In the genomic region with DNA sequence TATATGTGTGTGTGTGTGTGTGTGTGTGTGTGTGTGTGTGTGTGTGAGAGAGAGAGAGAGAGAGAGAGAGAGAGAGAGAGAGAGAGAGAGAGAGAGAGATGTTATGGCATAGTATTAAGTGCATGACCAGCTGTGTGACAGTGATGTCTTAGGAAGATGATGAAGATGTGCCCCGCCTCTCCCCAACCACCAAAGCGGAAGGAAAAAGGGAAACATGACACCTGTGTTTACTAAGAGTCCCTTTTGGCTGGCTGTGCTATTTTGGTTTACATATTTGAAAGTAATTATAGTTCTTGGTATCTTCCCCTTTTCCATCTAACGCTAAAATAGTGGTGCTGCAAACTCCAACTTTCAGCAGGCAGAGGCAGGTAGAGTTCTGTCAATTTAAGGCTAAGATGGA, we compare ENCODE assay signal across 25 mouse cellular contexts. TPM values are rescaled to one million over a fixed set of nuclear protein-coding genes. Genes with fewer than 3 reads are reported as not detected.
DNase-seq lines count a peak whose midpoint lies in the region; ATAC-seq and TF ChIP-seq lines count a peak whose summit lies in the region.
"Had no signal": no experiment of that assay in that cellular context is flagged by ENCODE, and none has a peak within 500 bp of the region (broad histone marks: within the 10 kb centered on the region; RNA-seq: fewer than 3 reads in every experiment).

No protein-coding gene starts in this region.

- TF ChIP-seq CTCF in intestine, postnatal 0 days (IDR thresholded peaks at IDR 0.05; ENCODE audit: low read depth): no peak
- TF ChIP-seq CTCF in CH12.LX (conservative IDR thresholded peaks at IDR 0.05 in 1 of 2, IDR thresholded peaks at IDR 0.05 in 1 of 2; ENCODE audit: low read depth in 2 of 2, low read length in 2 of 2): no peak

- no peak for TF ChIP-seq RAD21 in CH12.LX (IDR thresholded peaks at IDR 0.05; ENCODE audit: low read depth, low read length)

- no peaks in the 10 kb centered on the region for H3K27me3 ChIP-seq in intestine, embryonic 14.5 days (replicated peaks; ENCODE audit: control insufficient read depth, insufficient read depth, low read length)
- no peaks in the 10 kb centered on the region for H3K27me3 ChIP-seq in intestine, postnatal 0 days (replicated peaks; ENCODE audit: control insufficient read depth, insufficient read depth, low read length)
- no peaks in the 10 kb centered on the region for H3K27me3 ChIP-seq in CH12.LX (replicated peaks)
- no peaks in the 10 kb centered on the region for H3K27me3 ChIP-seq in splenic B cell, adult 2 months (ENCODE audit: control insufficient read depth, insufficient read depth, low read length, poor library complexity, severe bottlenecking)
- no peaks in the 10 kb centered on the region for H3K27me3 ChIP-seq in embryonic facial prominence, embryonic 10.5 days (replicated peaks; ENCODE audit: low read depth, poor library complexity, severe bottlenecking)
- H3K27me3 ChIP-seq: embryonic facial prominence, embryonic 12.5 days; forebrain, embryonic 13.5 days; forebrain, embryonic 15.5 days had no signal

- peak; percentile 42 for DNase-seq in intestine, embryonic 14.5 days (ENCODE audit: low spot score)
- DNase-seq in A20 (ENCODE audit: low read depth, low spot score) (peak; percentile 91), CH12.LX (ENCODE audit: extremely low read depth) (peak; percentile 82)
- peak; percentile 41 for DNase-seq in splenic B cell, adult 2 months (ENCODE audit: low read depth, low spot score)
- DNase-seq in gastrocnemius, adult 8-10 months (ENCODE audit: low spot score in 2 of 2): no peak
- DNase-seq in retina, postnatal 1 day: no peak
- DNase-seq in embryonic facial prominence, embryonic 10.5 days (ENCODE audit: low spot score): no peak
- DNase-seq: adrenal gland, adult 2 months; adrenal gland, postnatal 10 days; adrenal gland, postnatal 25 days; cerebellum, adult 11 months; cerebellum, adult 18-20 months; cerebellum, adult 8-10 months; cerebellum, adult 9-11 months; cerebellum, postnatal 14 days; cerebellum, postnatal 36 days; embryo, embryonic 11 days; forebrain, postnatal 0 days had no signal

- peaks cover 100% of the 10 kb centered on the region for H3K36me3 ChIP-seq in intestine, embryonic 14.5 days (ENCODE audit: control insufficient read depth, insufficient read depth, low read length)
- H3K36me3 ChIP-seq in intestine, postnatal 0 days (ENCODE audit: control insufficient read depth, insufficient read depth): peaks cover 64% of the 10 kb centered on the region
- H3K36me3 ChIP-seq in CH12.LX (replicated peaks in 1 of 2; ENCODE audit: control insufficient read depth in 1 of 2, insufficient read depth in 1 of 2, low read length in 1 of 2): peaks cover 33 to 79% of the 10 kb centered on the region in 2 experiments
- peaks cover 33% of the 10 kb centered on the region for H3K36me3 ChIP-seq in splenic B cell, adult 2 months (ENCODE audit: control insufficient read depth, insufficient read depth, low read length, poor library complexity, severe bottlenecking)
- H3K36me3 ChIP-seq in embryonic facial prominence, embryonic 10.5 days (replicated peaks): peaks cover 99% of the 10 kb centered on the region

- in situ Hi-C loops in CH12.LX (cut with MboI; ENCODE audit: low pct_ligation_motif_present, low pct_unique_long_range_greater_than_20kb, low sequenced_read_pairs): no loop called here

- H3K4me3 ChIP-seq in intestine, embryonic 14.5 days (ENCODE audit: low read depth, low read length): no peak overlapping the region
- H3K4me3 ChIP-seq in intestine, postnatal 0 days (ENCODE audit: low read depth, low read length): no peak overlapping the region
- no peak overlapping the region for H3K4me3 ChIP-seq in CH12.LX (replicated peaks in 1 of 3; ENCODE audit: low read depth in 2 of 3, low read length in 2 of 3, poor library complexity in 1 of 3)
- no peak overlapping the region for H3K4me3 ChIP-seq in embryonic facial prominence, embryonic 10.5 days
- H3K4me3 ChIP-seq: embryonic facial prominence, embryonic 12.5 days; forebrain, embryonic 13.5 days; forebrain, embryonic 15.5 days had no signal

- no peaks in the 10 kb centered on the region for H3K9me3 ChIP-seq in intestine, embryonic 14.5 days (ENCODE audit: control insufficient read depth, low read length)
- H3K9me3 ChIP-seq in intestine, postnatal 0 days (ENCODE audit: control insufficient read depth): no peaks in the 10 kb centered on the region
- H3K9me3 ChIP-seq in CH12.LX (replicated peaks; ENCODE audit: low read length): no peaks in the 10 kb centered on the region
- no peaks in the 10 kb centered on the region for H3K9me3 ChIP-seq in embryonic facial prominence, embryonic 10.5 days
- H3K9me3 ChIP-seq: embryonic facial prominence, embryonic 12.5 days; forebrain, embryonic 13.5 days; forebrain, embryonic 15.5 days had no signal

- no peak overlapping the region for H3K27ac ChIP-seq in intestine, embryonic 14.5 days (ENCODE audit: low read depth)
- no peak overlapping the region for H3K27ac ChIP-seq in intestine, postnatal 0 days (ENCODE audit: low read depth, low read length)
- peak overlapping the region; percentile 48; the same call in 1 of the 2 replicates for H3K27ac ChIP-seq in CH12.LX (ENCODE audit: insufficient read depth, low read depth)
- no peak overlapping the region for H3K27ac ChIP-seq in embryonic facial prominence, embryonic 10.5 days (replicated peaks)
- H3K27ac ChIP-seq: embryonic facial prominence, embryonic 12.5 days; forebrain, embryonic 13.5 days; forebrain, embryonic 15.5 days had no signal

- no peaks in the 10 kb centered on the region for H3K4me1 ChIP-seq in intestine, embryonic 14.5 days (replicated peaks; ENCODE audit: control insufficient read depth, insufficient read depth, low read length)
- H3K4me1 ChIP-seq in intestine, postnatal 0 days (replicated peaks; ENCODE audit: control insufficient read depth, insufficient read depth, low read length): no peaks in the 10 kb centered on the region
- peaks cover 12 to 59% of the 10 kb centered on the region in 2 experiments for H3K4me1 ChIP-seq in CH12.LX (ENCODE audit: control insufficient read depth in 1 of 2, insufficient read depth in 2 of 2)
- no peaks in the 10 kb centered on the region for H3K4me1 ChIP-seq in embryonic facial prominence, embryonic 10.5 days
- H3K4me1 ChIP-seq: embryonic facial prominence, embryonic 12.5 days; forebrain, embryonic 13.5 days; forebrain, embryonic 15.5 days had no signal

- 80% methylated on average over 3 of the region's 3 CpGs for WGBS in intestine, embryonic 14.5 days
- 88% methylated on average over 3 of the region's 3 CpGs for WGBS in intestine, postnatal 0 days
- 81% methylated on average over 3 of the region's 3 CpGs for WGBS in embryonic facial prominence, embryonic 10.5 days

- TF ChIP-seq POLR2A in CH12.LX (IDR thresholded peaks at IDR 0.05; ENCODE audit: low read depth, low read length): no peak

- no peak for ATAC-seq in intestine, embryonic 14.5 days (replicated peaks; ENCODE audit: low FRiP score, low TSS enrichment, low read depth)
- no peak for ATAC-seq in intestine, postnatal 0 days
- ATAC-seq: forebrain, embryonic 13.5 days; forebrain, embryonic 15.5 days; forebrain, postnatal 0 days had no signal

- H3K9ac ChIP-seq in intestine, embryonic 14.5 days (ENCODE audit: low read length): no peak overlapping the region
- H3K9ac ChIP-seq in intestine, postnatal 0 days (ENCODE audit: low read depth, low read length): no peak overlapping the region
- H3K9ac ChIP-seq in CH12.LX (ENCODE audit: insufficient read depth, low read depth): no peak overlapping the region
- H3K9ac ChIP-seq: embryonic facial prominence, embryonic 12.5 days; forebrain, embryonic 13.5 days; forebrain, embryonic 15.5 days; forebrain, postnatal 0 days had no signal

- dilution Hi-C loops in CH12.LX (cut with MboI; ENCODE audit: extremely low pct_ligation_motif_present, extremely low pct_unique_long_range_greater_than_20kb, low sequenced_read_pairs): no loop called here

- H3K4me2 ChIP-seq in intestine, embryonic 14.5 days (ENCODE audit: low read length): no peak overlapping the region
- no peak overlapping the region for H3K4me2 ChIP-seq in intestine, postnatal 0 days (replicated peaks; ENCODE audit: low read depth)
- peak overlapping the region; percentile 50 for H3K4me2 ChIP-seq in CH12.LX (ENCODE audit: insufficient read depth, low read depth, poor library complexity, severe bottlenecking)
- H3K4me2 ChIP-seq: embryonic facial prominence, embryonic 12.5 days; forebrain, embryonic 13.5 days; forebrain, embryonic 15.5 days had no signal

- no peaks in the 10 kb centered on the region for H3K79me2 ChIP-seq in CH12.LX (replicated peaks; ENCODE audit: control insufficient read depth, extremely low read depth, insufficient read depth, poor library complexity, severe bottlenecking)

- peak; percentile 68 for TF ChIP-seq EP300 in CH12.LX (IDR thresholded peaks at IDR 0.05; ENCODE audit: low read length)

TF ChIP-seq in CH12.LX, 34 proteins besides CTCF, POLR2A, EP300 and RAD21 (continues in another document):
- TF ChIP-seq NRF1 (IDR thresholded peaks at IDR 0.05; ENCODE audit: low read depth, low read length): no peak
- no peak for TF ChIP-seq JUND (conservative IDR thresholded peaks at IDR 0.05; ENCODE audit: low read depth, low read length)
- TF ChIP-seq MAX (IDR thresholded peaks at IDR 0.05; ENCODE audit: low read length): no peak
- TF ChIP-seq PAX5 (IDR thresholded peaks at IDR 0.05; ENCODE audit: low read length): no peak
- TF ChIP-seq SIN3A (IDR thresholded peaks at IDR 0.05; ENCODE audit: low read length): 0 out of 2 replicates have a peak, but pooled peaks have one; percentile 56
- no peak for TF ChIP-seq RCOR1 (conservative IDR thresholded peaks at IDR 0.05; ENCODE audit: low read depth, low read length)
- TF ChIP-seq NELFE (IDR thresholded peaks at IDR 0.05; ENCODE audit: low read depth, low read length): no peak
- TF ChIP-seq IRF4 (IDR thresholded peaks at IDR 0.05; ENCODE audit: low read depth, low read length): peak; percentile 46; the same call in 1 of the 2 replicates
- no peak for TF ChIP-seq KAT2A (IDR thresholded peaks at IDR 0.05; ENCODE audit: insufficient replicate concordance, low read length)
- TF ChIP-seq CHD1 (IDR thresholded peaks at IDR 0.05; ENCODE audit: low read depth, low read length): no peak
- no peak for TF ChIP-seq GABPA (IDR thresholded peaks at IDR 0.05; ENCODE audit: insufficient replicate concordance, low read depth, low read length)
- no peak for TF ChIP-seq HCFC1 (IDR thresholded peaks at IDR 0.05; ENCODE audit: low read depth, low read length)
- TF ChIP-seq E2F4 (IDR thresholded peaks at IDR 0.05; ENCODE audit: insufficient replicate concordance, low read depth, low read length): no peak

RNA-seq across cellular contexts. Expression of gene Bmp8a, which starts 50.0 kb away (rescaled TPM):
- polyA plus RNA-seq in intestine, embryonic 14.5 days (2014; fragmentation: Nextera tagmentation; extraction: Ambion mirVana): 0.12 and 0.19 TPM in 2 replicates
- polyA plus RNA-seq in intestine, postnatal 0 days (2015; fragmentation: Nextera tagmentation; extraction: Ambion mirVana): 7.3 and 8.1 TPM in 2 replicates
- total RNA-seq in CH12.LX (2012; rRNA removed) (0.68 and 0.71 TPM in 2 replicates), CH12.LX (2014; rRNA removed) (0.26 and 0.30 TPM in 2 replicates)
- polyA plus RNA-seq in CH12.LX (2012; ENCODE audit: insufficient read length, low read depth): 0.76 and 0.86 TPM in 2 replicates
- total RNA-seq in gastrocnemius, adult 8-10 months (2022): 1 to 10 TPM in 1 of 4 experiments, under 1 TPM in 2, not detected in 1; 0.56 to 1.3 (median 0.72) TPM
- polyA plus RNA-seq in embryonic facial prominence, embryonic 10.5 days (2016; fragmentation: Nextera tagmentation; extraction: Ambion mirVana): 0.14 TPM in 1 of 2 replicates, not detected in the other
- total RNA-seq: adrenal gland, postnatal 25 days; adrenal gland, postnatal 4 days; common myeloid progenitor, adult 5-6 weeks had no signal
- polyA plus RNA-seq: CD4-positive, CD25-positive, alpha-beta regulatory T cell, adult 4 months; forebrain, embryonic 13.5 days had no signal

Comparison
In these comparisons a context has a peak if more than half of its experiments do, and no peak if none do; other contexts are left out.
1. DNase-seq: peak in intestine, embryonic 14.5 days (single experiment), A20 (single experiment), CH12.LX (single experiment) and splenic B cell, adult 2 months (single experiment); none in gastrocnemius, adult 8-10 months (0 of 2), retina, postnatal 1 day (single experiment) and embryonic facial prominence, embryonic 10.5 days (single experiment).